Mouse (Mus musculus): ENCODE data around the gene Tbx21. TPM values are rescaled to one million over a fixed set of nuclear protein-coding genes. Genes with fewer than 3 reads are reported as not detected.

Tbx21 gene
- polyA plus RNA-seq, 1 experiment from 2014 or later: 0.13 TPM

Small RNAs within 50 kb of the gene (microRNA-seq; reads per million reads assigned to microRNA genes)
- gene Mir7235: not detected
- gene Mir8103: 1.2 reads per million

Other genes starting within 250 kb of the Tbx21 start
- 85.2 and 90.2 TPM in 2 replicates for gene Cdk5rap3, start 198.8 kb downstream of the Tbx21 start, polyA plus RNA-seq (2014; fragmentation: Nextera tagmentation; extraction: Ambion mirVana)
- gene Prr15l, start 187.2 kb downstream of the Tbx21 start, polyA plus RNA-seq (2014; fragmentation: Nextera tagmentation; extraction: Ambion mirVana): 0.16 and 0.24 TPM in 2 replicates
- 18.9 and 20.9 TPM in 2 replicates for gene Pnpo, start 171.3 kb downstream of the Tbx21 start, polyA plus RNA-seq (2014; fragmentation: Nextera tagmentation; extraction: Ambion mirVana)
- 12.3 and 17.2 TPM in 2 replicates for gene Sp2, start 132.4 kb downstream of the Tbx21 start, polyA plus RNA-seq (2014; fragmentation: Nextera tagmentation; extraction: Ambion mirVana)
- 0.15 TPM in 1 of 2 replicates, not detected in the other for gene Sp6, start 101.9 kb downstream of the Tbx21 start, polyA plus RNA-seq (2014; fragmentation: Nextera tagmentation; extraction: Ambion mirVana)
- 11.3 and 15.6 TPM in 2 replicates for gene Scrn2, start 85.4 kb downstream of the Tbx21 start, polyA plus RNA-seq (2014; fragmentation: Nextera tagmentation; extraction: Ambion mirVana)
- gene Lrrc46, start 73.9 kb downstream of the Tbx21 start, polyA plus RNA-seq (2014; fragmentation: Nextera tagmentation; extraction: Ambion mirVana): 2.3 and 3.0 TPM in 2 replicates
- 54.2 and 62.2 TPM in 2 replicates for gene Mrpl10, start 73.8 kb downstream of the Tbx21 start, polyA plus RNA-seq (2014; fragmentation: Nextera tagmentation; extraction: Ambion mirVana)
- 7.8 and 8.9 TPM in 2 replicates for gene Osbpl7, start 64.7 kb downstream of the Tbx21 start, polyA plus RNA-seq (2014; fragmentation: Nextera tagmentation; extraction: Ambion mirVana)
- 9.1 and 9.2 TPM in 2 replicates for gene Tbkbp1, start 36.2 kb upstream of the Tbx21 start, polyA plus RNA-seq (2014; fragmentation: Nextera tagmentation; extraction: Ambion mirVana)
- gene Kpnb1, start 72.5 kb upstream of the Tbx21 start, polyA plus RNA-seq (2014; fragmentation: Nextera tagmentation; extraction: Ambion mirVana): 33.8 and 48.6 TPM in 2 replicates
- gene Npepps, start 165.3 kb upstream of the Tbx21 start, polyA plus RNA-seq (2014; fragmentation: Nextera tagmentation; extraction: Ambion mirVana): 115 and 135 TPM in 2 replicates
- gene Mrpl45, start 200.4 kb upstream of the Tbx21 start, polyA plus RNA-seq (2014; fragmentation: Nextera tagmentation; extraction: Ambion mirVana): 39.4 and 46.7 TPM in 2 replicates
- 0.30 and 0.36 TPM in 2 replicates for gene Gpr179, start 236.7 kb upstream of the Tbx21 start, polyA plus RNA-seq (2014; fragmentation: Nextera tagmentation; extraction: Ambion mirVana)
- gene Socs7, start 247.2 kb upstream of the Tbx21 start, polyA plus RNA-seq (2014; fragmentation: Nextera tagmentation; extraction: Ambion mirVana): 6.9 and 10.4 TPM in 2 replicates